Mouse (Mus musculus) gastrocnemius, adult 18-20 months (tissue): ENCODE data around the gene Ltbp1. TPM values are rescaled to one million over a fixed set of nuclear protein-coding genes. Genes with fewer than 3 reads are reported as not detected.

ENCODE experiments used
- DNase-seq: peaks from one replicate; pipeline ENCODE4 v3.0.0; 2021; ENCODE audit warnings: low spot score
- total RNA-seq, 2 experiments: library from RNA; stranded (reverse); gene quantifications; 2 replicates each; pipeline ENCODE4 v1.2.3; 2021

The Ltbp1 gene
- total RNA-seq, 2 experiments from 2014 or later, result 6.5 to 8.6 TPM

DNA sequence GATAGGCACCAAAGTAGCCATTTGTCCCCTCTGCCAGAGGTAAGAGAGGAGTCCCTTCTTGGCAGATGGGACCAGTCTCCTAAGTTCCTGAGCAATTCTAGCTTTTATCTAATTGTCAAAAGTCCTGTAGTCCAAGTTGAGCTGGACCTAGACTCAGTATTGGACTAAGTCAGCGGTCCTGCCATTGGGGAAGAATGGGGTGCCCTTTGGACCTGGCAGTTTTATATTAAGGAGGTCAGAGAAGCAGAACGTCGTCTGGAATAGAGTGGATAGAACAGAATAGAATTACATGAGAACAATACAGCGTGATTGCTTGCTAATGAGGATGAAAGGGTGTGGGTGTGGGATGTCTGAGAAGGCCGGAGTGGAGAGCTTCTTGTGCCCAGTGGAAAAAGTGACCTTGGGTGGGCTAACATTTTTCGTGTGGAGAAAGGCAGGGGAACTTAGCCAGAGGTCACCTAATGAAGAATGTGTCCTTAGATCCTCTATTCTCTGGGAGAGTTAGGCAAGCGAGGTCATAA, 167.4 kb downstream of the Ltbp1 start:
- no peak for DNase-seq

DNA sequence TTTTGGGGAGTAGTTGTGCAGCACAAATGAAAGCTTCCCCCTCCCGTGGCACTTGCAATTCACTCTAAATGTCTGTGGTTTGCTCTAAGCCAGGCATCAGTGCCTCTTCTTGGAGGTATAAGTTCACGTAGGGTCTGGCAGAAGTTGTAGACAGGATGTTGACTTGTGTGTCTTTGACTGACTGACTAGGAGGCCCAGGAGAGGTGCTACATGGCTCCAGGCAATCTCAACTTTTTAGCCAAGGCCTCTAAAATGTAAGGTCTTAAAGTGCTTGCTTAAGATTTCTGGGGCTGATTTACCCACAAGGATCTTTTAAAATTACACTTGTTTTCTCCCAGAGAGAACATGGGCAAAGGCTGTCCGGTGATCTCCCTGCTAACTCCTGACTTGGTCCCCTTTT, 169.1 kb downstream of the Ltbp1 start:
- DNase-seq, result no peak

DNA sequence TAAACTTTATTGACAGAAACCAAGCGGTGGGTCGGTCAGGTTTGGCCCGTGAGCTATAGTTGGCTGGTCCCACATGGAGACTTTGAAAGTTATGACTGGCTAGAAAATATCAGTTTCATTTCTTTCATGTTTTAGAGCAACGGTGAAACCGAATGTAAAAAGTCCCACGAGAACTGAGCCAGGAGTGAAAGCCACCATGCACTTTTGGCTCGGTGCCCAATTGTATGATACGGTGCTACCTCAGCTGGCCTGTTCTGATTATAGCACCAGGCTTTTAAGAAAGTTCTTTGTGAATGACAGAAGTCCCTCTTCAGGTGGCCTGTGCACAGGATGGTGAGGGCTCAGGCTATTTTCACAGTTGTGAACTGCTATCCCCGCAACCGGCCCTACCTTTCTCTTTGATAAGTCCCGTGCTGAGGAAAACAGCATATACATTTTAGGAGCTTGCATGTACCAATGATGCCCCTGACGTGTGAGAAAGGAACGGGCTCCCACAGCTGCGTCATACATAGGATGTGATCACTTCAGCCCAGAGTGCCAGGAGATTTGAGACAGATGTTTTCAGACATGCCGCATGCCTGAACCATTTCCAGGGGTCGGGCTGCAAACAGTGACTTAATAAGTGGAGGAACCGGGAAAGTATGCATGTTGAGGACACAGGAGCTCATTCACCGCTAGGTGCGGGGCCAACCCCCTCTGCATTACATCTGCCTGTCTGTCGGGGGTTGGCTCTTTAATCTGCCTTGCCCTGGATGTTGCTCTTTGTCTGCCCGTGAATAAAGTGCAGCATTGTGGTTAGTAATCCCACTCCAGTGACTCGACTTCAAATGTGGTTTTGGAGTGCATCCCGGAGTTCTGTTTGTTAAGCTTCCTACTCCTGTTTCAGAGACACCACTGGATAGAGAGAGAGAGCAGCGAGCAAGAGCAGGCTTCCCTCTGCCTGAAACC, 172.8 kb downstream of the Ltbp1 start:
- peak; percentile 37 for DNase-seq

DNA sequence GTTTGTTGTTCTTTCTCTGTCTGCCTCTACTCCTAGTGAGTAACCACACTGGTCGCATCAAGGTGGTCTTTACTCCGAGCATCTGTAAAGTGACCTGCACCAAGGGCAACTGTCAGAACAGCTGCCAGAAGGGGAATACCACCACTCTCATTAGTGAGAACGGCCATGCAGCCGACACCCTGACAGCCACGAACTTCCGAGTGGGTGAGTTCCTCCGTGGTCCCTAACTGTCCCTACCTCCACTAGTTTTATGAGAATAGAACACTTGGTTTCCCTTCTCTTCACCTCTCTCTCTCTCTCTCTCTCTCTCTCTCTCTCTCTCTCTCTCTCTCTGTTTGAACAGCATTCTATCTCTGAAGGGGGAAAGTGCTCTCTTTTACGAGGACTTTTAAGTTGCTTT, 173.6 kb downstream of the Ltbp1 start:
- DNase-seq, result no peak

DNA sequence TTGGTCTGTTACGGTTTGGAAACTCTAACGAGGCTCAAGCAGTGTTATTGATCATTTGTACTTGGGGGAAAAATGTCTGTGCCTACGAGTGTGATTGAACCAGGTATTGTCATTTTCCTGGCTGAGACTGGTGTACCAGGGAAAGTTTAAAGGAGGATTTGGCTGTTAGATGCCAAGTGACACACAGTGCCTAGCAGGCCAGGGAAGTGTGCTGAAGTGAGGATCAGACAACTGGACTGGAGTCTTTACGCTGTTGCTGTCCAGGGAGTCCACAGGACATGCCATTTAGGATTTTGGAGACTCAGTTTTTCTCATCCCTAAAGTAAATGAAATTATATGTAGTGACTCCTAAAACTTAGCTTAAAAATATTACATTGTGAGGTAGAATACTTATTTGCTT, 174.9 kb downstream of the Ltbp1 start:
- DNase-seq, result no peak

DNA sequence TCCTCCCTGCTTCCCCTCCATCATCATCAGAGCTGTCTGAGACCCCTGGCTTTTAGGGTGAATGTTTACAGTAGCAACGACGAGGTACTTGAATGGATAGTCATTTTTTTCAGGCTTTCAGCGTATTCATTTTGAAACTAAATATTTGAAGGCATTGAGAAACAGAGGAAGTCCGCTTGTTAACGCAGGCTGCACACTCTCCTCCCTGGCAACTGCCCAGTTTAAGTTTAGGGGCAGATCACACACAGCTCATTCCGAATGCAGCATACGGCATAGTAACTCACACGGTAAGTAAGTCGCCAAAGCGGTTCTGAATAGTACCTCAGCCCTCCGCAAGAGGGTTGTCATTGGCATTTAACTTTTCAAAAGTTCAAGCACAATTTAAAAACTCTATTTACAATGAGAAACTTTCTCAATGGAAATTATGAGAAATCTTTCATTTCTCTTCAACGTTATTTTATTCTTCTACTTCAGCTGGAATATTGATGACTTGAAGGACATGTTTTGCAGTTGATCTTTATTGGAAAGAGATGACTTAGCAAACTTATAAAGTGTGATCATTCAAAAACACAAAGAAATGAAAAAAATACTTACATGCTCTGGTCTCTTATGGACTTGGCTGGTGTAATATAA, 175.7 kb downstream of the Ltbp1 start:
- DNase-seq, result no peak

DNA sequence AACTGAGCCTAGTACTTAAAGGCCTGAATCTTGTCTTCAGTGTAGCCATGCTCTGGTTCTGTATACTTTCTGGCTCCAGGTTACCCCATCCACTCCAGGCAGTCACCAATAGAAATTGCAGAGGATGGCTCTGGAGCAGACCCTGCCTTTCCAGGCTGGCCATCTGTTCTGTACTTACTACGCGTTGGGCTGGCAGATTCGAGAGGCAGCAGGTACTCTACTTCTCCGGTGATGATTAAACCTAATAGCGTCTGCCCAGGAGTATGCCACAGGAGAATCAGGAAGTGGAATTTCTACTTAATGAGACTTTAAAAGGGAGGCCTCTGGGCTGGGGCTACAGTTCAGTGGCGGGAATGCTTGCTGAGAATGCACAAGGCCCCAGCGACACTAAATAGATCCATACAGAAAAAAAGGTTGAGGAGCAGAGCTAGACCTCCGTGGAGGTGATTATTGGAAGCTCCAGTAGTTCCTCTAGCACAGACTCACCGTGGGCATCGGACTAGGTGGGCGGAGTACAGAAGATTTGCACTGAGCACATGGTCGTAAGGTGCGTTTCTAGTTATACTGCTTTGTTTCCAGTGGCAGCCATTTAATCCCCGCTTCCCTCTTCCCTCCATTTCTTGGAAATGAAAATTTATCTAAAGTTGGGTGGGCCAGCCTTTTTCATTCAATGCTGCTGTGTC, 177.1 kb downstream of the Ltbp1 start:
- no peak for DNase-seq

DNA sequence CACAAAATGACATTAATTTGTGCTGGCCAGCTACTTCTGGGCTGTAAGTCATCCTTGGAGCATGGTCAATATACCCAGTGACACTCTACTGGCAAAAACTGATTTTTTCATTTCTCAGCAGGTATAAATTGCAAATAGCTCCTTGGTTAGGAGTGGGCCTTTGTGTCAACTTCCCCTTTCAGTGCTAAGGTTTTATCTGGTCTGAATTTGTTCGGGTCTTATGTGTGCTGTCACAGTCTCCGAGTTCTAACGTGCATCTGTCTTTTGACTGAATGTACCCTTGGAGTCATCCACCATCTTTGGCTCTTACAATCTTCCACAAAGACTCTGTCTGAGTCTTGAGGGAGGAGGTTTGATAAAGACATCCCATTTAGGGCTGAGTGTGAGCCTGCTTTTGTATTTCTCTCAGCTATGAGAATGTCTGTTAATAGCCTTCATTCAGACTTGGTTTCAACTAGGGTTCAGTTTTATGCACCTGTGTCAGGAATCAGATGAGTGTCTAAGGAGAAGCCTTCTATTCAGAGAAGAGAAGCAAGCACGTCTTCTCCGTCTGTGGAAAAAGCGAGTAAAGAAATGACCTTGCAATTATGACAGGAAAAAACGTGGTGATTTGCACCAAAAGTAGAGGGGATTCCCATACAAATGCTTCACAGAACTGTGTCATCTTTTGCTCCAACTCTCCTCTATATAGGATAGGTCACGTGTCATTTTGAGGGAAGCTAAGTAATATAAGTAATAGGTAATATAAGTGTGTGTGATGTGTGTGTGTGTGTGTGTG, 181.6 kb downstream of the Ltbp1 start:
- DNase-seq, result no peak

DNA sequence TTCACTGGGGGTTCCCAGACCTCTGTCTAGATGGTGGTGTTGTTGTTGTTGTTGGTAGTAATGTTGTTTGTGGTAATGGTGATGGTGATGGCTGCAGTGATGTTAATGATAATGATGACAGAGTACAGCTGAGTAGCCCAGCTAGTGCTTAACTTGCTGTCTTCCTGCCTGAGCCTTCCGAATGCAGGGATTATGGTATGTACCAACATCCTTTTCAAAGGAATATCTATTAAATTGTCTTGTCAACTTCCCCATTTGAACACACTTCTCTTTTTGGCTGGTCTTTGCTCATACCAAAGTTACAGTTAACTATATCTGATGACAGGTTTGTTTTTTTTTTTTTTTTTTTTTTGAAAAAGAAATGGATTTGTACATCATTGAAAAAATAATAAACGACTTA, 191.6 kb downstream of the Ltbp1 start:
- DNase-seq, result no peak

DNA sequence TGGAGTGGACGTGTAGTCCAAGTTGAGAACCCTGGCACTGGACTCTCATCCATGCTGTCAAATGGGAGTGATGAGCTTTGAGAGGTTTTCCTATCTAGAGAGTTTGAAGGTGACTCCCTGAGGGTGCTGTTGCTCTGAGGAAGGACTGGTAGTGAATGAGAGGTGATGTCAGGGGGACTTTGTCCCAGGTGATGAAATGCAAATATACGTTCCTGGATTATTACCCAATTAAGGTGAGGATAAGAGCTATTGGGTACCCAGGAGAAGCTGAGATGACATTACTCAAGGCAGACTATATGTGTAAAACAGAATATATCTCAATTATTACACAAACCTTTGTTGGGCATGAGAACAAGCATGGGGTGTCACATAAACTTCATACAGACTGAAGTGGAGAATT, 193.4 kb downstream of the Ltbp1 start:
- DNase-seq, result no peak

DNA sequence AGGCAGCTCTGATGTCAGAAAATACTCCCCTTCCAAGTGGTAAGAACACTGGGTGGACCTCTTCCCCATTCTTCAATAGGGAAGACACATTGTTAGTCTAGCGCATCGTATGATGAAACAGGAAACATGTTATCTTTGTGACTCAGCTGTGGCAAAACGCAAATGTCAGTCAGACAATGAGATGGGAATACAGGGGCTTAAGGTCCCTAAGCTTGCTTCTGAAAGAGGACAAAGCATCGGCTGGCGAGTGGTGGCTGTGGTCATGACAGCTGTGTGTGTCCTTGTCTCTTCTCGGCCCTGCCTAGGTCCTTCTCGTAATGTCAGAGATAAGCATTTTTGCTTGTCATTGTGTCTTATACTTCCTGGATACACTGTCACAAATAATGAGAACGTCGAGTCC, 194.3 kb downstream of the Ltbp1 start:
- DNase-seq, result no peak

DNA sequence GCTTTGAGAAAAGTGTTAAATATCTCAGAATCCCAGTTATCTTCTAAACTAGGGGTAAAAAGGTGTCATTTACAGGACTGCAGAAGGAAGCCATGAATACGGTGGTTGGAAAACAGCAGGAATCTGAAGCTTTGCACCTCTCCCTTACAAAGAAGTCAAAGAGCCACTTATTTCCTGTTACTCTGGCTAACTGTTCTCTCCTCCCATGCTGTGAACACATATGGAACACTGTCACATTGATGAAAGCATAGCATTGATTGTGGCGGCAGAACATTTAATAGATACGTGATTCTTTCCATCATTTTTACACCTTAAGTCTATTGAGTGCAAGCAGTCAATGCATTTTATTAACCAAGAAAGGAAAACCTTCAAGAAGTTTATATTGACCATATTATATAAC, 196.9 kb downstream of the Ltbp1 start:
- DNase-seq, result no peak

DNA sequence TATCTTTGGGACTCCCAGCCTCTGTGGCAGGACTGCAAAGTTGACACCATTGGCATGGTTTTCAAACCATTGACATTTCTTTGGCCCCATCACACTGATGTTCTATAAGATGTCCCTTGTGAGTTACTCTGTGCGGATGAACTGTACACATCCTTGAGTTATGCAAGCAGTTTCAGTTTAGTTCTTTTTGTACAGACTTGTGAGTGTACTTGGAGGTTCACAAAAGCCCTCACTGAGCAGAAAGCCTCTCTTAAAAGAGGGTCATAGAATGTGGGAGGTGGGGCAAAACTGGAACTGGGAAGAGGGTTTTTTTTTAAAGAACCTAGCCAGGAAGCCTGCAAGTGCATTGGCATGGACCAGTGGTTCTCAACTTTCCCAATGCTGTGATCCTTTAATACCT, 198.7 kb downstream of the Ltbp1 start:
- DNase-seq, result no peak

DNA sequence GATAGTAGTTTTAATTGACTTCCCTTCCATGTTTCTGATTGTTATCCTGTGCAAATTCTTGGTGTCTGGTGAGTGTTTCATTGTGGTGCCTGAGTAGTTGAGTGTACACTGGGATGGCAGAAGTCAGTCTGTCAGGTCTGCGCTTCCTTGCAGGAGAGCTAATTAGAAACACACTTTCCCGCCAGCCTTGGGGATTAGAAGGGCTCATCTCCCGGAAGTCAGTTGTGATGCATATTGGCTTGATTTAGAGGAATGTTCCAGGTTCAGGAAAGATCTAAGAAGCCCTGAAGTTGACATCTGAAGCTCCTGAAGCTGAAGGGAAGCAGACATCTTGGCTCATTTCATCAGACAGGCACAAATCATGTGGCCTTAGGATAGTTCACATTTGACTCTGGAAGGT, 200.9 kb downstream of the Ltbp1 start:
- no peak for DNase-seq

DNA sequence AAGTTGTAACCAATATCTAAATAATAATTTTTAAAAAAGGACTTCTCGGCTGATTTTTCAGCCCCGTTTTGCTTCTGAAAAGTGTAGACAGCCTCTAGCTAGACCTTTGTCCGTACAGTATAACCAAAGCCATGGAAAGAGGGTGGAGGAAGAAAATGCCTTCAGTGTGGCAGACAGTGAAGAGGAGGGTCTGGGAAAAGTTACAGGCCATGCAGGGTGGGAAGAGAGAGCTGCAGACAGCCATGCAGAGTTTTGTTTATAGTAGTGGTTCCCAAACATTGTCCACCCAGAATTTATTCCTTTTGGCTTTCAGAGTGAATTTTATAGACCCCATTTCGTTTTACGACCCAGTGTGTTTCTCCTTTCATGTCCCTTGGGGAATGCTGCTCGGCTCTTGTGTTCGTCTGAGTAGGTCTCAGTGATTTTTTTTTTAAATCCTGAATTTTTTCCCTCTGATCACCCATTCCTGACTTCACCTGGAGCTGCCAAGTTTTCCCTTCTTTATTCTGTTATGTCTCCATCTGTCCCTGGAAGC, 202.9 kb downstream of the Ltbp1 start:
- no peak for DNase-seq

DNA sequence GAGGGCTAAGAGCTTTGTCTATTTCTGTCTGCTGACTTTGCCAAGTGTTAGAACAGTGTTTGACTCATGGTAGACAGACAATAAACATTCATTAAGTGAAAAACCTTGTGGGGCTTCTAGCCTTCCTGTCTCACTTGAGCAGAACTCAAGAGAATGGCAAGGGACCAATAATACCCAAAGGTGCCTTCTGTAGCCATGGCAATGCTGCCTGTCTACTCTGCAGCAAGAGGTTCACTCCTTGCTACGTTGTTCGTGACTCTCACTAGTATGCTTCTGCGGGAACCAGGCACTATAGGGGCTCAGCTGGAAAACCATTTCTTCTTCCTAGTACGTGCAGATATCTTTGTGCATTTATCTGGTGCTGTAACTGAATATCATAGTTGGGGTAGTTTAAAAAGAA, 205.2 kb downstream of the Ltbp1 start:
- no peak for DNase-seq

DNA sequence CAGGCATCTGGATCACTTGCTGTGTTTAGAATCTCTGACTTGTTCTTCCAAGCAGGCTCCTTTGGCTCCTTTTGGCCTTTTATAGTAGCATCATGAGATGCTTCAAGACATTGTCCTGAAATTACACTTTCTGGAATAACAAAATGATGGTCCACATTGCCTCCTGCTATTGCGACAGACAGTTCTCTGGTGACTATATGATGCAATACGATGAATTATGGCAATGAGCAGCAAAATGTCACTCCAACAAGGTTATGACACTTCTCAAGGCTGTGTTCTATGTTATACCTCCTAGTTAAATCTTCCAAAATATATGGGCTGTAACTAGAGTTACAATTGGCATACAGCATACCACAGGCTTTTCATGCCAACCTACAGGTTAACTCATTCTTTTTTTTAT, 211.0 kb downstream of the Ltbp1 start:
- DNase-seq, result no peak

DNA sequence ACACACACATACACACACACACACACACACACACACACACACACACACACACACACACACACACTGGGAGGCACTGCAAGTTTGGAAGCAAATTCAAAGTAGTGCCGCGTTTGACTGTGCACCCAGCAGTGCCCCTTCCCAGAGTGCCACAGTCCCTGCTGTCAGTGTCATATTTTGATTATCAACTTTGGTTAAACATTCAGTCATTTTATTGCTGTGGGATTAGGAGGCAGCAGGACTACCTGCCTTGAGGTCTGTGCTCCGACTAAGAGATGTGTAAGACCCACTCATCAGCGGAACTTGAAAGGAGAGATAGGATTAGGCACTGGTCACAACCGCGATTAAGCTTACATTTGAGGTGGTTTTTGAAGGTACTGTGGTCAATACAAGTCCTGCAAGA, 213.3 kb downstream of the Ltbp1 start:
- no peak for DNase-seq

DNA sequence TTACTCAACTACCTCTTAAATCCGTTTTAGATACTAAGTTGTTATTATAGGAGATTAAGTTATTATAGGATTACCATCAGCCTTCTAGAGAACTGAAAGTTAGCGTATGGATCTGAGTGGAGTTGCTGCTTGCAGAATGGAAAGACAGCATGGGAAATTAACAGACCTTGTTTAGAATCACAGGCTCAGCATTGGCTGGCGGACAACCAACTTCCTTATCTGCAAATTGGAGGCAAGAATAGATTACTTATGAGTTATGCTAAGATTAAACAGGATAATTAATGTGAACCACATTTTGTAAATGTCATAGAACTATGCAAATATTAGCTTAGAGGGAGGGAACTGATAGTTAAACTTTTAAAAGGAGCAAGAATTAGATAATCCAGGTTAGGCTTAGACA, 223.0 kb downstream of the Ltbp1 start:
- no peak for DNase-seq

DNA sequence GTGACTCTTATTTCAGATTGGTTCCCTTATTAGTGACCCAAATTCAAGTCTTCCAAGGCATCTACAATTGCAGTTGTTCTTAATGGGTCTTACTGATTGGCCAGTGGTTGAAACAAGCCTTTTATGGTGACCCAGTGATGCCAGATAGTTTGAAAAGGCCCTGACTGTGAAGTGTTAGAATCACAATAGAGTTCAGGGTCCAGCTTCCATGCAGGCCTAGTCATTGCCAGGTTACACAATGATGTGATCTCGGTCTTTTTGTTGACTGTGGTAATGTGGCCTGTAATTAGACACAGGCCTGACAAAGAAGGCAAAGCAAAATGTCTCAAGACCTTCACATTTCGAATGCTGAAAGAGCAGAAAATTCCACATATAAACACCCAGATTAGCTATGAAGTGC, 227.8 kb downstream of the Ltbp1 start:
- DNase-seq, result no peak

DNA sequence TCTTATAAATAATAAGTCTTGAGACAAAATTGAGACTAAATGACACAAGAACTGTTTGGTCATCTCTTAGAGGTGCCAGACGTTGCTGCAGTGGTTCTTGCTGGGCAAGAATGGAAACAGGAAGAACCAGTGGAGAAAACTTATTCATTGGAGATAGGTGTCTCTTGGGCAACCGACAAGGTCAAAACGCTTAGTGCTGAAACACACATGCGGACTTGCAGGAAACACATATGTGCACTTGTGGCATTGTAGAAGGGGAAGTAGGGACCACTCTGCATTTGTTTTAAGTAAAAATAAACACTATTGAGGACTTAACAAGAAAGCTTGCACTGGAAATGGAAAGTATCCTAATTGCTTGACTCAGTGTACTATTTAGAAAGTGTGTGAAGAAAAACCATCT, 228.6 kb downstream of the Ltbp1 start:
- no peak for DNase-seq
